Mouse (Mus musculus): Measurements from ENCODE around the gene Slc26a10. TPM values are rescaled to one million over a fixed set of nuclear protein-coding genes. Genes with fewer than 3 reads are reported as not detected.

Slc26a10 gene
- total RNA-seq, 2 experiments from 2014 or later = 21.9 to 25.4 TPM

DNA sequence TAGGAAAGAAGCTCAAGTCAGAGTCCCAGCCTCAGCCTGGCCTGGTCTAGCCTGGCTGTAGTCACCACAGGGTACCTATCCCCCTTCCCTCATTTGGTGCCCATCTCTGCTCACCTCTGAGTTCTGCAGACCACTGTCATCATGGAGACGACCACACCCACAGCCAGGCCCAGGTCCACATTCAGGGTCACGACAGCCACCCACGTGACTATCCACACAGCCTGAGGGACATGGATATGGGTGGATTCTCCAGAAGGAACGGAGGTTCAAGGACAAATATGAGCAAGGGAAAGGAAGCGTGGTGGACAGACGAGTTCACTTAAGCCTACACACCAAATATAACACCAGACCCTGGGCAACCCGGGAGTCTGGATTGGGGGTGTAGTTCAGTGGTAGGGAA, 6.3 kb downstream of the Slc26a10 start:
- Histone ChIP-seq H3K4me3 (no peak overlapping the region), H3K27ac (no peak overlapping the region)
- no peak for DNase-seq (ENCODE audit: low spot score in 2 of 2)
- TF ChIP-seq CTCF (conservative IDR thresholded peaks at IDR 0.05) = no peak

DNA sequence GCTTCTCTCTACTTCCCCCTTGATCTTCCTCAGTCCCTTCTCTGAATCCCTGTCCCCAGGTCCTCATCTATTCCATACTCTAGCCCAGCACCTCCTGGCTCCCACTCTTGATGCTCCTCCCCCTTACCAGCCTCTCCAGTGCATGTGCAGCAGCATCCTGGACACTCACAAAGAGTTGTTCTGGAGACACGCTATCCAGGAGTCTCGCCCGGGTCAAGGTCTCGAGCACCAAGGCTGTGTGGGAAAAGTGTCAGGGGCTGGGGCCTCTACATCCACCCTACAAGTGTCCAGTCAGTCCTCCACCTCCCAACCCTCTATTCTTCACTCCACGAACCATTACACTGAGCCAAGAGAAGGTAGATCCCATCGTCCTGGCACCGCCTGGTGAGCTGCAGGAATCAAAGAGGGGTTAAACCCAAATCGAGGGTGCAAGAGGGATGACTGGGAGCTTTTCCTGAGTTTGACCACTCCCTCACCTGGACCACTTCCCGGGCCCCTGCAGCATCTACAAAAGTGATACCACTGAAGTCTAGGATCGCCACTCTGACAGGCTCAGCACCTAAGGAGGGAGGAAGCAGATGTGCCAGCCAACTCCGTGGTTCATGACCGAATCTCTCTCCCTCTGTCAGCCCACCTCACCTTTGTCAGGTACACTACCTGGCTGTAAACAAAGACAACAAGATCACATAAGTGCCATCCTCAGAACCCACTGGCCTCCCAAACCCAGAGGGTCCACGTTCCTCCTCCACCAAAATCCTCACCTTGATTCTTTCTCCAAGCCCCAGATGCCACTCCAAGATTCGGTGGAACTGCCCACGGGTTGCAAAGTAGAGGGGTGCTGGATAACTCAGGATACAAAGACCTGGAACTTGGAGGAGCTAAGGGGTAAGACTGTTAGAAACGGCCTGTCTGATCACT, 7.0 kb downstream of the Slc26a10 start:
- no peak for DNase-seq (ENCODE audit: low spot score in 2 of 2)
- Histone ChIP-seq H3K4me3 (no peak overlapping the region), H3K27ac (no peak overlapping the region)
- no peak for TF ChIP-seq CTCF (conservative IDR thresholded peaks at IDR 0.05)

DNA sequence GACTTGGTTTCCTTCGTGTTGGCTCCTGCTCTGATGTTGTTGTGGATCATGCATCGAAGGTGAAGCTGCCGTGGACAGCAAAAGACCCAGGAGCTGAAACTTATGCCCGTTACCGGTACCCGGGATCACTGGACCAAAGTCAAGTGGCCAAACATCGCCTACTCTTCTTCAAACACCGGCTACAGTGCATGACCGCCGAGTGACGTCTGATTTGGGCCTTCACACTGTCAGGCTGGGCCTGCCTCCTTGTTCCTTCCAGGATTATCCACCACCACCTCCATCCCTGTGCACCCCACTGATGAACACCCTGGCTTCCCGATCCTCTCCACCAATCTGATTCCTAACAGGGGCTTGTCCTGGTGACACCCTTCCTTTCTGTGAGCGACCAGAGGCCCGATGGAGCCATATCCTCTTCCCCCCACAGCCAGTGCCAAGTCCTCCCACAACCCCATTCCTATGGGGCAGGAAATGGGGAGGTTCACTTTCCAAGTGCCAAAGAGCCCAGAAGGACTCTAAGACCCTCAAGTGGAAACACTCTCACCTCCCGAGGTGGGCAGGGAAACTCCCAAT, 8.7 kb downstream of the Slc26a10 start:
- H3K4me3 ChIP-seq = no peak overlapping the region
- no peak overlapping the region for H3K27ac ChIP-seq
- no peak for TF ChIP-seq CTCF (conservative IDR thresholded peaks at IDR 0.05)
- no peak for DNase-seq (ENCODE audit: low spot score in 2 of 2)

DNA sequence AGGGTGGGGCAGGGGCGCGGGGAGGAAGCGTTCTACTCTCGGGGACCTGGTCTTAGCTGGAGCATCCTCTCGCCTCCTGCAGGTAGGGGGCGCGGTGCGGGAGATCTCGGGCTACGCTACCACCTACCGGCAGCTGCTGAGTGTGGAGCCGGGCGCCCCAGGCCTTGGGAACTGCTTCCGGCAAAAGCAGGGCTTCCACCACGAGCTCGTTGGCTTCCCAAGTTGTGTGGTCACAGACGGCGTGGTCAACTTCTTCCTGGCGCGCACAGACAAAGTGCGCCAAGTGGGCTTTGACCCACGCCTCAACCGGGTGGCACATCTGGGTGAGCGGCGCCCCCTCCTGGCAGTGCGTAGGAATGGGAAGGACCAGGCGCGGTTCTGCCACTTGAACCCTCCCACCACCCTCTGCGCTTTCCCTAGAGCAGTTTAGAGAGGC, 9.6 kb downstream of the Slc26a10 start:
- peak in 1 of 2 experiments; percentile 70 for DNase-seq (ENCODE audit: low spot score in 2 of 2)
- Histone ChIP-seq H3K27ac (no peak overlapping the region), H3K4me3 (peak overlapping the region; percentile 43)
- TF ChIP-seq CTCF (conservative IDR thresholded peaks at IDR 0.05) = peak; percentile 86

GRCm38 (mm10) chr10:127170002-127170401, 10.4 kb downstream of the Slc26a10 start:
- Histone ChIP-seq H3K4me3 (no peak overlapping the region), H3K27ac (no peak overlapping the region)
- TF ChIP-seq CTCF (conservative IDR thresholded peaks at IDR 0.05) = peak; percentile 56
- DNase-seq (ENCODE audit: low spot score in 2 of 2) = no peak

DNA sequence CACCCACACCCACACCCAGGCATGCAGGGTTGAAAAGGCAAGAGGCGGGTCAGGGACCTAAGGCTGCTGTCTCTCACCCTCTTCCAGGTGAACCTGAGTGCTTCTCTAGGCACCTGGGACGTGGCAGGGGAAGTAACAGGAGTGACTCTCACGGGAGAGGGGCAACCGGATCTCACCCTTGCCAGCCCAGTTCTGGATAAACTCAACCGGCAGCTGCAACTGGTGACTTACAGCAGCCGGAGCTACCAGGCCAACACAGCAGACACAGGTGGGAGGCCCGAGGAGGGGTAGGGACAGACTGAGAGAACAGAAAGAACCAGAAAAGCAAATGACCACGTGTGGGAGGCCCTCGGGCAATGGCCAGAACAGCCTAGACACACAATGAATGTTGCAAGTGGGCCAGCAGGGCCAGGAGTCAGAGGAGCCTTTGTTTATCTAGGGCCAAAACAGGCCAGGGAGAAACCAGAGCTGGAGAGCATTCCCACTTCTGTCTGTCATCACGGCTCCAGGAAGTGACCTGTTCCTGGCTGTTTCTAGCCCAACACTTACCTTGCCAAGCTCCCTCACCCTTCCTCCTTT, 12.7 kb downstream of the Slc26a10 start:
- no peak overlapping the region; the same call in 1 of the 2 replicates for H3K4me3 ChIP-seq
- no peak for DNase-seq (ENCODE audit: low spot score in 2 of 2)

GRCm38 (mm10) chr10:127166771-127167613, 13.5 kb downstream of the Slc26a10 start:
- no peak for DNase-seq (ENCODE audit: low spot score in 2 of 2)
- Histone ChIP-seq H3K4me3 (peak overlapping the region; percentile 88), H3K27ac (peak overlapping the region; percentile 99)
- no peak for TF ChIP-seq CTCF (conservative IDR thresholded peaks at IDR 0.05)

More for the DNA sequence above, 12.7 kb downstream of the Slc26a10 start:
- peak overlapping the region; percentile 23; the same call in 1 of the 2 replicates for H3K27ac ChIP-seq
- no peak for TF ChIP-seq CTCF (conservative IDR thresholded peaks at IDR 0.05)

DNA sequence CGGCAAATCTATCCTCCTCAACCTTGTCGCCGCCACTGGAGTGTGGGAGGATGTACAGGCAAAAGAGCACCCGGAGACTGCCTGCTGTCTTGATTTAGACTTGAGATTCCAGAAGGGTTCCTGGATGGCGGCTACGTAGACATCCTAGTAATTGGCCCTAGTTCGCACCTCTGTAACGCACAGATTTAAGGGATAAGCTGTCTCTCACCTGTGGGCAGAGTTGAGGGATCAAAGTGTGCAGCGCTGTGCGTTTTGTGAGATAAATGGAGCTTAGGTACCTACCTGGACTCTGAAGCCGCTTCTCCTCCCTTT, 14.1 kb downstream of the Slc26a10 start:
- Histone ChIP-seq H3K27ac (peak overlapping the region; percentile 99), H3K4me3 (peak overlapping the region; percentile 88)
- DNase-seq (ENCODE audit: low spot score in 2 of 2) = no peak
- TF ChIP-seq CTCF (conservative IDR thresholded peaks at IDR 0.05) = no peak

- DNase-seq (ENCODE audit: low spot score in 2 of 2) = no peak
- Histone ChIP-seq H3K4me3 (peak overlapping the region; percentile 88), H3K27ac (peak overlapping the region; percentile 99)
- no peak for TF ChIP-seq CTCF (conservative IDR thresholded peaks at IDR 0.05)
These were observed 14.6 kb downstream of the Slc26a10 start for GRCm38 (mm10) chr10:127165654-127166403.

- peak overlapping the region; percentile 88 for H3K4me3 ChIP-seq
- no peak for TF ChIP-seq CTCF (conservative IDR thresholded peaks at IDR 0.05)
- DNase-seq (ENCODE audit: low spot score in 2 of 2) = no peak
These were observed 15.1 kb downstream of the Slc26a10 start for GRCm38 (mm10) chr10:127165354-127165653.

GRCm38 (mm10) chr10:127164631-127165353, 15.7 kb downstream of the Slc26a10 start, which contains the start of gene B4galnt1:
Gene B4galnt1 (plus strand): TSS chr10:127165225.
- peak within 1 kb of the TSS; percentile 99 for H3K27ac ChIP-seq
- peak; percentile 99 for TF ChIP-seq CTCF (conservative IDR thresholded peaks at IDR 0.05)
- peak within 1 kb of the TSS; percentile 88 for H3K4me3 ChIP-seq
- peak; percentile 79 to 86 for DNase-seq (ENCODE audit: low spot score in 2 of 2)

More at GRCm38 (mm10) chr10:127165354-127165653, 15.1 kb downstream of the Slc26a10 start:
- H3K27ac ChIP-seq = peak overlapping the region; percentile 99

Measured in layer of hippocampus, adult 2 months (tissue).